Mouse (Mus musculus) cerebellum, postnatal 36 days (tissue): ENCODE data around the gene Itpr2.
A peak's percentile ranks its signal among the peaks of the same experiment; 100 is the strongest.

Experiments
- DNase-seq, 2 experiments: peaks; one replicate each; pipeline ENCODE4 v3.0.0; 2021 to 2022; ENCODE audit warnings: mixed read lengths in 2 of 2

The Itpr2 gene

DNA sequence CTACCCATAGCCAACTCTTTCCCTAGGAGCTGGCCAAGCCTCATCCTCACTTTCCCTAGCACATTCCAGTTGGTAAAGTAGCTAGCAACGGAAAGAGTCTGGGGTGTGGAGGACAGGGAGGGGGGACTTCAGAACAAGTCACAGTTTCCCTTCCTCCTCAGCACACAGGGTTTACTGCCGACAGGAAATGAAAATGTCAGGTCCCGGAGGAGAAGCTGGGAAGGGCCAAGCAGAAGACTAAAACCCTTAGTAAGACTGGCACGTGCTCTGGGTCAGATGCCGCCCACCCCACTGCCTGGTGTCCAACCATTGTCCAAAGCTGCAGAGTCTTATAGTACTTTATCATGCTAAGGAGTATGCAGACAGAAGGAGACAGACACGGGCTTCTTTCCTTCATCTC is 293.0 kb downstream of the Itpr2 start:
- no peak for DNase-seq

- no peak for DNase-seq
These were observed 294.6 kb downstream of the Itpr2 start for GRCm38 (mm10) chr6:146207204-146207959.

GRCm38 (mm10) chr6:146205136-146205535 is 296.9 kb downstream of the Itpr2 start:
- DNase-seq, result no peak

GRCm38 (mm10) chr6:146204470-146204869 is 297.6 kb downstream of the Itpr2 start:
- DNase-seq, result no peak

DNA sequence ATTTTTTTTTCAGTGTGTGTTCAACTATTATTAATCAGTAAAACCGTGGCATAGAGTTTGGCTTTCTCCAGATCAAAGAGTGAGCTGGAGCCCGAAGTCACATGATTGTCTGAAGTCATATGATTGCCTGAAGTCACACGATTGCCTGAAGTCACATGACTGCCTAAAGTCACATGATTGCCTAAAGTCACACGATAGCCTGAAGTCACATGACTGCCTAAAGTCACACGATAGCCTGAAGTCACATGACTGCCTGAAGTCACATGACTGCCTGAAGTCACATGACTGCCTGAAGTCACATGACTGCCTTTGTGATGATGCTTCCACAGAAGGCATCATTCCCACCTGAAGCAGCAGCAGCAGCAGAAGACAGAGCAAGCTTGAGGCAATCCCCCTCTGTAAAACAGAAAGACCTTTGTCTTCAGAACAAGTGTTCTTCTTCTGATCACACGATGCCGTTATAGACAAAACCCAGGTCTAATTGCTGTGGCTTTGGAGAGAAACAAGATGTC is 304.1 kb downstream of the Itpr2 start:
- DNase-seq, result no peak

DNA sequence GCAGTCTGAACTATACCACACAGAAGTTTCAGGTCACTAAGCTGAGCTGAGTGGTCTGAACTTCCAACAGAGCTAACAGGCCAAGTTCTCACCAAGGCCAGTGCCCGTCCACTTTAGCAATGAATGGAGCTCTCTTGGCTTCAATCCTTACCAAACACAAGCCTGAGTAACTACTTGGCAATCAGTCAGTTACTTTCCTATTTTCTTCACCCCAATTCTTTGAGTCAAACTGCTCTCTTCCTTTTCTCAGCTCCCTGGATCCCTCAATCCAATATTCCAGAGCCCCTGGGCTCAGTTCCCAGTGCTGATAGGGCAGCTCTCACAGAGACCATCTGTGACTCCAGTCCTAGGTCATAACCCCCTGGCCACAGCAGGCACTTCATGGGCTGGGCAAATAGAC is 305.3 kb downstream of the Itpr2 start:
- DNase-seq, result no peak

GRCm38 (mm10) chr6:146195854-146196457 is 306.1 kb downstream of the Itpr2 start:
- DNase-seq, result no peak

- DNase-seq, result no peak
These were observed 310.1 kb downstream of the Itpr2 start for GRCm38 (mm10) chr6:146191931-146192330.

GRCm38 (mm10) chr6:146190006-146190405 is 312.0 kb downstream of the Itpr2 start:
- no peak for DNase-seq

DNA sequence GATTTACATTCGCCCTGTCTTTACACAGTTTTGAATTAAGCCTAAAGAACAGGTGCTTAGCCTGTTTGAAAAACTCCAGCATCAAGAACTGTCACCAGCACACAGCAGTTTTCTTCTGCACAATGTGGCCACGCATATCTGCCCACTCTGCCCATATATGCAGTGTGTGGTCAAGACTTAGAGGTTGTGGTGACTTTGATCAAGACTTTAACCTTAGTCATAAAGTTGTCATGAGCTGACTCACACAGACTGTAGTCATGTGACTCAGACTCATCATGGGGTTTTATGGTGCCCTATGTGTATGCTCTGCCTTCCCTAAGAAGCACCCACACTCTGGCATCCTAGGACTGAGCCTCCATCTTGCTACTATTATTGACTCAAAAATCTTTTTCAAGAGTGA is 316.5 kb downstream of the Itpr2 start:
- no peak for DNase-seq

- DNase-seq, result peak; percentile 18 to 45
These were observed 317.3 kb downstream of the Itpr2 start for GRCm38 (mm10) chr6:146184771-146185170.

- DNase-seq, result no peak
These were observed 327.3 kb downstream of the Itpr2 start for GRCm38 (mm10) chr6:146174644-146175250.

DNA sequence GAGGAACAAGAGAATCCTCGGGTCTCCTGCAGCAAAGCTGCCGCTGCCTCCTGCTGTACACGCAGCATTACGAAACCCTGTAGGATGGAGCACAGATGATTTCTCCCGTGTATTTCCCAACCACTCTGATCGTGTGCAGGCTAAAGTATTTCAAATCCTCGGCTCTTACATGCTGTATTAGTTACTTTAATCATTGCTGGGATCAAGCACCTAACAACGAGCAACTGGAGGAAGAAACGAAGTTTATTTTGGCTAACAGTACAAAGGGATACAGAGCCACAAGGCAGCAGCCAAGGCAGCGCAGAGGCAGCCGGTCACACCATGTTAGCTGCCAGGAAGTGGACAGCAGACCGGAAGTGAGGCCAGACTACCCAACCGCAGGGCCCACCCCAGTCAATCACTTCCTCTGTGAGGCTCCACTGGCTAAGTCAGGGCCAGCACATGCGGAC is 331.4 kb downstream of the Itpr2 start:
- no peak for DNase-seq

- no peak for DNase-seq
These were observed 334.8 kb downstream of the Itpr2 start for GRCm38 (mm10) chr6:146167207-146167606.

DNA sequence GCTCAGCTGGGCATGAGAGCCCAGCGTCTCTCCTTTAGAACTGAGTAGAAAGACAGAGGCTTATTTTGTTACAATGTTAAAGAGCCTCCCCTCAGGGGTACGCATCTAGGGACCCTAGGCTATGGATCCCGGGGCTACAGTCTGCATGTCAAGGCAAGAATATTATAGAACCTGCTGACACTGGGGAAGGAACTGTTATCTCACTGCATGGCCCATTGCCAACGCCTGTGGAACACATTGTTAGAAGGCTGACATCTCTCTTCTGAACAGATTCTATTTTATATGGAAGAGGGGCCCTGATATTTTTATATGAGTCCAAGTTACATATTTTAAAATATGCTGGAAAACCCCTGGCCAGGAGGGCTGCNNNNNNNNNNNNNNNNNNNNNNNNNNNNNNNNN is 342.4 kb downstream of the Itpr2 start:
- peak; percentile 52 to 55 for DNase-seq

- no peak for DNase-seq
These were observed 343.3 kb downstream of the Itpr2 start for GRCm38 (mm10) chr6:146158717-146159116.

GRCm38 (mm10) chr6:146157983-146158535 is 344.0 kb downstream of the Itpr2 start:
- no peak for DNase-seq

DNA sequence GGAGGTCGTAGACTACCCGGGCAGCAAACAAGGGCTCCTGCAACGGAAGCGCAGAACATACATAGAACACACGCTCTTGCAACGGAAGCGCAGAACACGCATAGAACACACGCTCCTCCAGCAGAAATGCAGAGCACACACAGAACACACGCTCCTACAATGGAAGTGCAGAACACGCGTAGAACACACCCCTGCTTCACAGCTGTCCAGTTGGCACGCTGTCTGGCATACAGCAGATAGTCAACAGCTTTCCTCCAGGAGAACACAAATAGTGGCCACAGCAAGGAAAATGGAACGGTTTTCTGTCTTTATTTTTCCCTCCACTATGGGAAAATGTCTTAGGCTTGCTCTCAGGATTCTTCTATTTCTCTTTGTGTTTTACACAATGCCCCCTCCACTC is 344.9 kb downstream of the Itpr2 start:
- DNase-seq, result no peak

DNA sequence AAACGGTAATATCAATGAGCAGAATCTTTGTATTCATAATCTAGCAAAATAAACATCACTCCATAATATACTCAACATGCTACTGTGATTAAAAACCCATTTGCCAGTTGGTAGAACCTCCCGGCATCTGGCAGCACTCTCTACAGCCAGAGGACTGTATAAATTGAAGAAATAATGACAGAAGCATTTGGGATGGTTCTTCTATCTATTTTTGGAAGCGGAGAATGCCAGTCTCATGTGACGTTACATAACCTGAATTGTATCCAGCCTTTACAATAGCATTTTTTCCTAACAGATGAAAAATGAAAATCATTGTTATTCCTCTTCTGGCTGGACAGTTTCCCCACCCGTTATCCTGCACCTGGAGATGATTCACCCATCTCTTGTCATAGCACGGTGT is 345.5 kb downstream of the Itpr2 start:
- no peak for DNase-seq

GRCm38 (mm10) chr6:146155156-146155734 is 346.8 kb downstream of the Itpr2 start:
- DNase-seq, result no peak

DNA sequence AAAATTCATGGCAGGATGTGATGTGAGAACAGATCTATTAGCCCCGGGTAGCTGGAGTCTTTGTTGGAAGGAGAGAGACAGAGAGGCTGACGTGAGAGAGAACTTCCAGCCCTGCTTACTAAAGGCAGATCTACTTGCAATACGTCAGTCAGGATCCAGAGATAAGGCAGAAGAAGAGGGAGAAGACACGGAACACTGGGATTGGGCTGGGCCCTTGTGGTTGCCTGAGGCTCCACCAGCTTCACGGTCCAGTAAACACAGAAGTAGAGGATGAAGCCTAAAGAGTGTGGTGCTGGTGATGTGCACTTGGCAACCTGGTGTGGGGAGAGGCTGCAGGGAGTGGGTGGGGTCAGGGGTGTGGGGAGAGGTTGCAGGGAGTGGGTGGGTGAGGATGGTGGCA is 349.2 kb downstream of the Itpr2 start:
- DNase-seq, result peak in 1 of 2 experiments; percentile 24

- DNase-seq, result no peak
These were observed 360.9 kb downstream of the Itpr2 start for GRCm38 (mm10) chr6:146140966-146141585.

DNA sequence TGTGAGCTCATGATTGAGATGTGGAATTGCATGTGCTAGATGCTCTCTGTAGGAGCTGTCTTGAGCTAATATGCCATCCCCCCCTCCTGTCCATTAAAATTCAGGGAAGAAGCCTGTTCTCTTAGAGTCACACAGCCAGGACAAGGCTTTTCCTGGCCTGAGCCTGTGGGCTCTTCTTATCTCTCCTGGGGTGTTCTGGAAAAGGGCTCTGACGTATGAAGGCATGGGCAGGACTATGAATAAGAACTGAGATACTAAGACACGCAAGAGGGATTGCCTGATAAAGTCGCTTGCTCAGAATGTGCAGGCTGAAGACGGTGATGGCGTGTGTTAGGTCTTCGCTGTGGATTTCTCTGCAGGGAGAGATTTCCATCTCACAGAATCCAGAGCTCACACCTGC is 361.9 kb downstream of the Itpr2 start:
- no peak for DNase-seq
